Mouse (Mus musculus): ENCODE data around the gene Snrpa1.
A peak's percentile ranks its signal among the peaks of the same experiment; 100 is the strongest.
"Not testable (repeated sequence)": the region's sequence is repeated elsewhere in the genome, so short reads cannot be mapped to it uniquely, and the experiment has no call there.

Gene Snrpa1

DNA sequence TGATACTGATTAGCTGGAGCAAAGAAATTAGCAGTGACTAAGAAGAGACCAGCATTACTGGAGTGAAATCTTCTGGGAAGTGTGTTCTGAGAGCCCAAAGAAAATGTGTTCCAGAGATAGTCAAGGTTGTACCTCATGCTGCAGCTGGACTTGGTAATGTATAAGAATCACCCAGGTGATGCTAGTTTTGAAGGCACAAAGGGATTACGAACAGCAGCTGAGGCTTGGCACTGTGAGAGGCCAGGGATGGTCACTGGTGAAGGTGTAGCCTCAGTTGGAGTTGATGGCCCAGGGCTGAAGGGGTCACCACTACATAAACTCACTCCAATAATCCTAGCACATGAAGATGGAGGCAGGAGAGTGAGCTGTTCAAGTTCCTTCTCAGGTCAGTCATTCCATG is at the start of gene Snrpa1:
TSS of gene Snrpa1 (plus strand) at position 301 of the 400 bp plus-strand sequence.
- no peak for DNase-seq (ENCODE audit: low spot score in 2 of 2)

DNA sequence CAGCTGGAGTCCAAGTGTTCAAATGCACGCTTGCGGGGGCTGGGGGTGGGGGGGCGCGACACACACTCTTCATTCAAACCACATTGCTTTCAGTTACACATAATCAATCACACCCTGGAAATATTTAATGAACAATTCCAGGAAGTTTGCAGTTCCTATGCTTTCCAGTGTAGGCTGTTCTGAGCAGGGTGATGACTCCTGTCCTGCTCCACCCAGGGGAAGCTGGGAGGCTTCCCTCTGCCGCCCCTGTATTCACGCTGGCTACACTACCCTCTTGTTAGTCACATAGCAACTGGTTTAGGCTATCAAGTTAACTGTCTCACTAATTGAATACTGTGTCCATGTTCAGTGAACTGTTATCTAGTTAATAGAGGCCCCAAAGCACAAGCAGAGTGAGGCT is 48.3 kb upstream of the Snrpa1 start:
- DNase-seq (ENCODE audit: low spot score in 2 of 2) = no peak

- peak in 1 of 2 experiments; percentile 50 for DNase-seq (ENCODE audit: low spot score in 2 of 2)
Observed at GRCm38 (mm10) chr7:66027747-66028146, 31.1 kb upstream of the Snrpa1 start.

DNA sequence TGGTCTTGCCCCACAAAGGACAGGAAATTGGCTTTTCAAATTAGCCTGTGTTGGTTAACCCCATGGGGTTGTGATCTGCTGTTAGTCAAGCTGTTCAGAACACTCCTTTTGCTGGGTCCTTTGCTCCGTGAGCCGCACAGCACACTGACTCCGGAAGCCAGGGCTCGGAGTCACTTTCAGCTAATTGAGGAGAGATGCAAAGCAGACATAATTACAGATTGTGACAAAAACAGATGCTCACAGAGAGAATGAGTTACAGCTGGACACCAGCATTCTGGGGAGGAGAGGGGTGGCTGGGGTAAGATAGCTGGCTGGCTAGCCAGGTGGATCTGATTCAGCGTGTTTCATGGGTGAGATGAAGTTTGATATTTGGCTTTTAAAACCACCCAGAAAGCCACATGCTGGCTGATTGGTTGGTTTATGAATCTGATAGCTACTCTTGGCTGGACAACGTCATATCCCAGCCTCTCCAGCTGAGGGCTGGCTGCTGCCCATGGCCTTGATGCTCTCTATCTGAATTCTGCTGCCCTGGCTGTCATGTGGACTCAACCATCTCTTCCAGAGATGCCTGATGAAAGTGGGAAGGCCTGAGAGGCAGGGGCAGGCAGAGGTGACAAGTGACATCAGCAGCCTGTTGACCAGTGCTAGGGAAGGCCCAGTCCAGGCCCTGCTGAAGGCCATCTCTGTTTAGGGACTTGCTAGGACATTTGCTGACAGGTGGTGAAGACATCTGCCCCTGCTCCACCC is 29.9 kb upstream of the Snrpa1 start:
- DNase-seq (ENCODE audit: low spot score in 2 of 2) = no peak

DNA sequence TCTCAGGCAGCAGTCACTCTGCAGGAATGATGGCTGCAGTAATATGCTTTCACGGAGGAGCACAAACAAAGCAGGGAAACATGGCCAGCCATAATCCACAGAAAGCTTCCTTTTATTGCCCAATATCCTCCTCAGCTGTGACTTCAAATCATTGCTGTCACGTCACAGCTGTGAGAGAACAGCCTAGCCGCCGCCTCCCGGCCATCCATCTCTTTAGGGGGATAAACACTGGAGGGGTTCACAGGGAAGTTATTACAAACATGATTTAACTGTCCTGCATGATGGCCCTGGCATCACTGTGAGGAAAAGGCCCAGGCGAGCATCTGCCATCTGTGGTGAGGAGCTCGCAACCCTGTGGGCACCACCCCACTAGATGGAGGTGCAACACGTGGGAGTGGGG is 22.0 kb upstream of the Snrpa1 start:
- no peak for DNase-seq (ENCODE audit: low spot score in 2 of 2)

DNA sequence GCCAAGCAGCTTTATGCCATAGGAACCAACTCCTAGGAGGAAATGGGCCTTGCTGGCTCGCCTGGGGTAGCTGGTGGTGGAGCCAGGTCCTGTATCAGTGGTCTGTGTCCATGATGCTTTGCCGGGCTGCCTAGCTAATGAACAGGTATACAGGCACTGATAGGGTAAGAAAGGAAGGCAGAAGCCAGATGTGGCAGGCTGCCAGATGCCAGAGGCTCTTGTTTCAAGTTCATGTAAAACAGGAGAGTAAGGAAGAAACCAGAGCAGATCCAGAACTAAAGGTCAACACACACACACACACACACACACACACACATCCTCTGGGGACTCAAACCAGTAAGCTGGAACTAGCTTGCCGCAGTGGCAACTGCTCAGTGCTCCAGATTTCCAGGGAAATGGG is 20.5 kb upstream of the Snrpa1 start:
- no peak for DNase-seq (ENCODE audit: low spot score in 2 of 2)

GRCm38 (mm10) chr7:66038730-66039129 is 20.1 kb upstream of the Snrpa1 start:
- no peak for DNase-seq (ENCODE audit: low spot score in 2 of 2)

GRCm38 (mm10) chr7:66040026-66040814 is 18.6 kb upstream of the Snrpa1 start:
- DNase-seq (ENCODE audit: low spot score in 2 of 2) = no peak

GRCm38 (mm10) chr7:66043552-66044459 is 15.0 kb upstream of the Snrpa1 start, which contains the start of gene Gm45213:
Gm45213 (plus strand) TSS chr7:66043602.
- DNase-seq (ENCODE audit: low spot score in 2 of 2) = no peak

DNA sequence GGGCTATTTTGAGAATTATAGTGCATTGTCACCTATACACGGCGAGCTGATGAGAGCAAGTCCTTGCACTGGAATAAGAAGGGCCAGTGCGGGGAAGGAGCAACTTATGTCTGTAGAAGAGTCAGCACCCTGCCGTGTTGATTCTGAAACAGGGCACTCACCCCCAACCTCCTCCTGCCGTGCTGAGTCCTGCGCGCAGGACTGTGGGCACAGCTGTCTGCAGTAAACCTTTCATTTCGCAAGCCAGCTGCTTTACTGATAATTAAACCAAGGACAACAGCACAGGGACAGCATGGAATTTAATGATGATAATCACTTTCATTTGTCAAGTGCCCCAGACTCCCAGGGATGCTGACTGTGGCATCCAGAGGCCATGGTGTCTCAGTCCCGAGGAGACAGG is 14.2 kb upstream of the Snrpa1 start:
- no peak for DNase-seq (ENCODE audit: low spot score in 2 of 2)

DNA sequence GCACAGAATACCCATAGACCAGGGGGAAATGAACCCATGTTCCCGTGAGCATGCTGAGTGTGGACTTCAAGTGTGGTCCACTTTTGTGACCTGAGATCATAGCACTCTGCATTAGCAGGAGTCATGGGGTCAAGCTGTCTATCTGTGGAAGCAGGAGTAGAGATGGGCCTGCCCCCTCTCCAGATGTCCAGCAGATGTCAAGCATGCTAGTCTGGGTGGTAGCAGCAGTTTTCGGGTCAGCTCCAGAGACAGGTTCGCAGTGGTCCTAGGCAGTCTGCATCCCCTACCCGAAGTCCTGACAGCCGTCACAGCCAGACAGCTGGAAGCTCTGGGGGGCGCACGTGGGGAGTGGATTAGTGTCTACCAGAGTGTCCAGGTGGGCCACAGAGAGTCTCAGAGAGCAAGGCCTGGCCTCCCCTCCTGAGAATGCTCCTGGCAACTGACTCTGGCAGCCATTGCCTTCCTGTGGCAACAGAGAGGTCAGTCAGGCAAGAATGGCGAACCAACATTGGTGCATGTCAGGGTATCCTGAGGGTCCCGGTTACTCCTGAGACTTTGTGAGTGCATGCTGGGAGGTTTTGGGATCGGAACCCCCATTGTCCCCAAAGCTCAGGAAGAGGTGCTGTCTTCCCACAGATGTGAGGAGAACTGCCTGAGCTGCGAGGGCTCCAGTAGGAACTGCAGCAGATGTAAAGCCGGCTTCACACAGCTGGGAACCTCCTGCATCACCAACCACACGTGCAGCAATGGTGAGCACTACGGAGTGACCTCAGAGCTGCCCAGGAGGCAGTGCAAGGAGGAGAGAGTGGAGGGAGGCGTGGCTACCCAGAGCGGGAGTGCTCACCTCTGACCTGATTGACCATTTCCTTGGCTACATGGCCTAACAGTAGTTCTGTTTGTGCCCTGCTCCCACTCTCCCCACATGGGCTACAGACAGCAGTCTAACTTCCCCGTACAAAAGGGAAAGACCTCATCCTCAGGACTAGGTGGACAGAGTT is 11.6 kb upstream of the Snrpa1 start:
- no peak for DNase-seq (ENCODE audit: low spot score in 2 of 2)

DNA sequence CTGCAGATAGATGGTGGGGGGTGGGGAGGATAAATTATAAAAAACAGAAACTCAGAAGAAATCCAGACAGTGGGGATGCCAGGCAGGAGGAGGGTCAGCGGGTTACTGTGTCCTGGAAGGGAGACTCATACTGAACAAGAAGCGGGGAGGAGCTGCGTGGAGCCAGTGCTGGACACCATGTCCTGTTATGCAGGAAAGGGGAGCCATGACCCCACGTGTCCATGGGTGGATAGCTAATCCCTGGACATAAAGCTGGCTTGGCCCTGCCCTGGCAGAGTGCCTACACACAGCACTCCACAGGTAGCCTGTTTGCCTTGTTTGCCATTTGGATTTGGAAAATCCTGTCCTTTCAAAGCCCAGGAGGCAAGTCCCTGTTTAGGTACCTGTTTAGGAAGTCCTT is 10.8 kb upstream of the Snrpa1 start:
- DNase-seq (ENCODE audit: low spot score in 2 of 2) = no peak

- no peak for DNase-seq (ENCODE audit: low spot score in 2 of 2)
Observed at GRCm38 (mm10) chr7:66048446-66049230, 10.2 kb upstream of the Snrpa1 start.

DNA sequence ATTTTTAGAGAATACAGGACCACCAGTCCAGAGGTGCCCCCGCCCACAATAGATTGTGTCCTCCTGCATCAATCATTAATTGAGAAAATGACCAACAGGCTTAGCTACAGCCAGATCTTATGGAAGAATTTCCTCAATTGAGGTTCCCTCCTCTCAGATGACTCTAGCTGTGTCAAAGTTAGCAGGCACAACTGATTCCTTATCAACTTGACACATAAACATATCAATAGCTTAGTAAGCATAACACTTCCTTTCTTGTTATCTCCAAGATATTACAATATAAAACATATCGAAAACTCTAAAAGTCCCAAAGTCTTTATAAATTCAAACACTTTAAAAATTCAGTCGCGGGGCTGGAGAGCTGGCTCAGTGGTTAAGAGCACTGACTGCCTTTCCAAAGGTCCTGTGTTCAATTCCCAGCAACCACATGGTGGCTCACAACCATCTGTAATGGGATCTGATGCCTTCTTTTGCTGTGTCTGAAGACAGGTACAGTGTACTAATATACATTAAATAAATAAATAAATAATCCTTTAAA is 4.8 kb upstream of the Snrpa1 start:
- DNase-seq (ENCODE audit: low spot score in 2 of 2) = no peak

DNA sequence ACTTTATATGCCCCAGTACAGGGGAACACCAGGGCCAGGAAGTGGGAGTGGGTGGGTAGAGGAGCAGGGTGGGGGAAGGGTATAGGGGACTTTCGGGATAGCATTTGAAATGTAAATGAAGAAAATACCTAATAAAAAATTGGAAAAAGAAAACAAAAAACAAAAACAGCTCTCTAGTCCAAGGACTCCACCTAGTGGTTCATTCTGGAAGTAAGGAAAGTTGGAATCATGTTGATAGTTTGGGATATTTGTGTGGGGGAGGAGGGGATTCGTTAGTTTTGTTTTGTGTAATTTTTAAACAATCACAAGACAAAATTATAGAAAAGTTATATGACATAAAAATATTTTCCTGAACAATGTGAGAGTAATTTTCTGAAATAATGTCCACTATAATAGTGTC is 3.4 kb upstream of the Snrpa1 start:
- not testable (repeated sequence) for DNase-seq (ENCODE audit: low spot score in 2 of 2)

GRCm38 (mm10) chr7:66060066-66060956 is 1.5 kb downstream of the Snrpa1 start:
- peak; percentile 92 to 93 for DNase-seq (ENCODE audit: low spot score in 2 of 2)

DNA sequence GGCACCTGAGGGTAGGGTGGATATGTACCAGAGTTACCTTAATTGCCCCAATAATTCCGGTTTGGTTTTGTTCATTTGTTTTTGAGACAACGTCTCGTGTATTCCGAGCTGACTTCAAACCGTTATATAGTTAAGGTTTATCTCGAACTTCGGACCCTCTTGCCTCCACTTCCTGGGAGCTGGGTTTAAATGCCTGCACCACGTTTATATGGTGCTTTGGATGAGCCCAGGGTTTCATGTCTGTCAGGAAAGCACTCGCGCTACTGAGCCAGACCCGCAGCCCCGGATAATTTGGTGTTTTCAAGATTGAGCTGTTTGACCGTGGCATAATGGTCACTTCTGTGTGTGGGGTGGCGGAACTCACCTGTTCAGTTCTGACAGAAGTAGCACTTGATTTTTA is 2.3 kb downstream of the Snrpa1 start:
- no peak for DNase-seq (ENCODE audit: low spot score in 2 of 2)

DNA sequence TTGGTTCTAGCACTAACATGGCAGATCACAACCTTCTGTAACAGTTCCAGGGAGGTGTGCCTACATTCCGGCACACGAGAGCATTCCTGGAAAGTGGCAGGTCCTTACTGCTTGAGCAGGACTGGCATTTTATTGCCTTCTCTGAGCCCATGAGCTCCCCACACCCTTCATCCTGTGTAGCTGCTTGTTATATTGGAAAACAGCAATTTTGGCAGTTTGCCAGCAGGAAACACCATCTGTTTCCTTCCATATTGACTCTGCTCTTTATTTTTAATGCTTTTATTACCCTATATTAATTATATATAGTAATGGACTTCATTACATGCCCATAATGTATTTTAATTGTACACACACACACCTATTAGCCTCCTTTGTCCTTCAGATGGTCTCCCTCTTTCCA is 17.6 kb downstream of the Snrpa1 start:
- peak; percentile 47 to 58 for DNase-seq (ENCODE audit: low spot score in 2 of 2)

All from right cerebral cortex, postnatal 10 days (tissue).